Mouse (Mus musculus) c-Kit-positive CD71-positive TER-119-positive erythroid progenitor cells, embryonic 14.5 days (primary cell): ENCODE results near the gene Stpg3.
"Not testable (repeated sequence)": the region's sequence is repeated elsewhere in the genome, so short reads cannot be mapped to it uniquely, and the experiment has no call there.

Experiments
- DNase-seq: peaks from one replicate; pipeline ENCODE4 v3.0.0-alpha.2; 2013; ENCODE audit warnings: low spot score

The Stpg3 gene

DNA sequence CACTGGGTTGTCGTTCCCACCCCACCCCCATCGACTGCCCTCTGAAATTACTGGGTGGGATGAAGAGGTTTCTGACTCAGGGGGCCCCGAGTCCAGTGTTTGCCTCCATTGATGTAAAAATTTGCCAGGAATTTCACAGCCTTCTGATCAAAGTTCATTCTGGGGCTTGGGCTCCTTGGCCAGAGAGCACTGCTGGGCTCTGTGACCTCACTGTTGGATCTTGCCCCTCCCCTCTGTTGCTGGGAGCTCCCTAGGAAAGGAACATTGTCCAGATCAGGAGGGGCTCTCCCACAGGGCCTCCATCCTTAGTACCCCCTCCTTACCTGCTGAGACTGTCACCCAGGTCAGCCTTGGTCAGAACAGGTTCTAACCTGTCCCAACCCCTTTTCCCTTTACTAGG is at the start of gene Stpg3:
TSS of gene Stpg3 (minus strand) at position 194 of the 400 bp plus-strand sequence.
- DNase-seq: no peak

DNA sequence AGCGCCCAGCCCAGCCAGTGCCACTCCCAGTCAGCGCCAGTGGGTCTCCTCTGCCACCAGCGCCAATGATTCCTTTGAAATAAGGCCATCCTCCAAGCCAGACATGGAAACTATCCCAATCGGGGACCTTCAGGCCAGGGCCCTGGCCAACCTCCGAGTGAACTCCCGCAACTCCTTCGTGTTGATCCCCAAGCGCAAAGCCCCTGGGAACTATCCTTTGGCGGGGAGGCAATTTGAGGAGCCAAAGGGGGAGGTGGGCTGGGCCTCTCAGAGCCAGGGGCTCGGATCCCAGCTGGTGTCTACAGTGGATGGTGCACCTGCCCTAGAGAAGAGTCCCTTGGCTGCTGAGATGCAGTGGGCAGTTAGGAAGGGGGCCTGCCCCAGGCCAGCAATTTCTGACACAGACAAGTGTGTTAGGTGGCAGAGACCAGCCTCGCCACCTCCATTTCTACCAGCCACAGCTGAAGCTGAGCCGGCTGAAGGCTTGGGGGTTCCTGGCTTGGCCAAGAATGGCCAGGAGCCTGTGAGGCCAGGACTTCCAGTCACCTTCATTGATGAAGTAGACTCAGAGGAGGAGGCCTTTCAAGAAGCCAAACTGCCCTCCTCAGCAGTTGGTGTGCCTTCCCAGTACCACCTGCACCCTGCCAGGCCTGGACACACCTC is 49.3 kb upstream of the Stpg3 start:
- no peak for DNase-seq

DNA sequence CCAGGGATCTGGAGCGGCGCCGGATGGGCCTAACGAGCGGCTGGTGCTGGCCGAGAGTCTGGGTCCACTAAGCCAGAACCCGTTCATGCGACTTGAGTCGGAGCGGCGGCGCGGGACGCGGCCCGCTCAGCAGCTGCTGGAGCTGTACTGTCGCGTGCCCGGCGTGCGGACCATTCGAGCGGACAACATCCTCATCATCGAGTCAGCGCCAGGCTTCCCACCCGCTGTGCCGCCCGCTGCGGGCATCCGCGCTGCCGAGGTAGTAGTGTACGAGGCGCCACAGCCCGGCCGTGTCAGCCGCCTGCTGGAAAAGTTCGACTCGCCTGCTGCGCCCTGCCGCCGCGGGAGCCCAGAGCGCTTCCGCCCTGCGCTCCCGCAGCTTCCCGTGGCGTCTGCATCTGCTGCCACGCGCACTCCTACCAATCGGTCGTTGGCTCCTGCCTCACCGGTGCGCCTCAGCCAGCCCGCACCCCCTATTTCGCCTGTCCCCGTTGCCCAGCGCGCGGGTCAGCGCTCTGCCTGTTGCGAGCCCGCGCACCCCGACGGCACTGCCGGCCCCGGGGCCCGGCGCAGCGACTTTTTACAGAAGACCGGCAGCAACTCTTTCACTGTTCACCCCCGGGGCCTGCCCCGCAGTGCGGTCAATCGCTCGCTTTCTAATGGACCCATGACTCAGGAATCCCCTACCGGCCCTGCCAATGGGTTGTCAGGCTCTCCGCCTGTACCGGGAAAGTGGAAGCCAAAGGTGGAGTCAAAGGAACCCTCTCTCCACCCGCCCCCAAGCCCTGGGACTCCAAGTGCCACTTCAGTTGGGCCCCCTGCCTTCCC is 48.6 kb upstream of the Stpg3 start:
- DNase-seq: peak; percentile 51

DNA sequence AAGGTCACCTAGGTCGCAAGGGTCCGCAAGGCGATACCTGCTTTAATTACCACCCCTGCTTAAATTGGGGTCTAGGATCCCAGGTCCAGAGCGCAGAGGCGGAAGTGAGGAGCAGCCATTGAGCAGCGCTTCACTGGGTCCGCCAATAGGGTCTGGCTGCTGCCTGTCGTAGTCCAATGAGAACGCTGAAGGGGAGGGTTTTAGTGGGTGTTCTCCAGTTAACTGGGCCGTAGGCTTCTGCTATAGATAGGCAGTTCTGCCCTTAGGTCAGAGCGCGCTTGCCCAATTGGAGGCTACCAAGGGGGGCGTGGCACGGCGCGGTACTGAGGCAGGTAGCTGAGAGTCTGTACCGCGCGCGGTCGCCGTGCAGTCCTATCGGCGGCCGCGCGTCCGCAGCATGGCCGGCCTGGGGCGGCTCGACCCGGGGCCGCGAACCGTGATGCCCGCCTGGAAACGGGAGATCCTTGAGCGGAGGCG is 47.9 kb upstream of the Stpg3 start, which contains the start of gene Tprn:
TSS of gene Tprn (plus strand) at position 328 of the 477 bp plus-strand sequence.
- DNase-seq: peak; percentile 95

DNA sequence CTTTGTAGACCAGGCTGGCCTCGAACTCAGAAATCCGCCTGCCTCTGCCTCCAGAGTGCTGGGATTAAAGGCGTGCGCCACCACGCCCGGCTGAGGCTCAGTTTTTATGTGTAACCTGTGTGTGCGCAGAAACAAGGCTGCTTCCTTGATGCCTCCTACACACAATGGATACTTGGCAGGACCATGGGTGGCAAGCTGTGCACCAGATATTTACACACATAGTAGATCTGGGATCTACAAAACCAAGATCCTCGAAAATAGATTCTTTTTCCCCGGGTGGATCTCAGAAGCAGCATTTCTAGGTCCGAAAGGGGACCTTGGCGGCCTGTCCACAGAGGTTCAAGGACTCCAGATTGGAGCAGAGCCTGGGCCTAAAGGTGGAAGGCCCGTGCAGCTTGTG is 47.4 kb upstream of the Stpg3 start:
- DNase-seq: no peak

DNA sequence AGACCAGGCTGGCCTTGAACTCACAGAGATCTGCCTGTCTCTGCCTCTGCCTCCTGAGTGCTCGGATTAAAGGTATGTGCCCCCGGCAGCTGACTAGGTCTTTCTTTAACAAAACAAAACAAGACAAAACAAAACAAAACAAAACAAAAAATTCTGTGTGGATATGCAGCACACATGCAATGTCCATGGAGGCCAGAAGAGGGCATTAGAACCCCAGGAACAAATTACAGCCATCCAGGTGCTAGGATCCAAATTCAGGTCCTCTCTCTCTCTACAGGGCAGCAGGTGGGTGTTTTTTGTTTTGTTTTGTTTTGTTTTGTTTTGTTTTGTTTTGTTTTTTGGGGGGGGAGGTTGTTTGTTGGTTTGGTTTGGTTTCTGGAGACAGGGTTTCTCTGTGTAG is 44.5 kb upstream of the Stpg3 start:
- peak; percentile 35 for DNase-seq

DNA sequence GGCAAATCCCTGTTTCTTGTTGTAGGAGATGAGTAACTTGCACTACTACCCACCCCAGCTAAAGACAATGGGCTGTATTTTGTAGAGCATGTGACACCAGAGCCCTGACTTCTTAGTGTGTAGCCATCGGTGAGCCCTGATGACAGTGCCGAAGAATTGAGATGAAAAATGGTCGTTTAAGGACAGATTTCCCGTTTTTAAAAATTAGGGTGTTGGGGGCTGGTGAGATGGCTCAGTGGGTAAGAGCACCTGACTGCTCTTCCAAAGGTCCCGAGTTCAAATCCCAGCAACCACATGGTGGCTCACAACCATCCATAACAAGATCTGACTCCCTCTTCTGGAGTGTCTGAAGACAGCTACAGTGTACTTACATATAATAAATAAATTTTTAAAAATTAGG is 42.8 kb upstream of the Stpg3 start:
- not testable (repeated sequence) for DNase-seq

DNA sequence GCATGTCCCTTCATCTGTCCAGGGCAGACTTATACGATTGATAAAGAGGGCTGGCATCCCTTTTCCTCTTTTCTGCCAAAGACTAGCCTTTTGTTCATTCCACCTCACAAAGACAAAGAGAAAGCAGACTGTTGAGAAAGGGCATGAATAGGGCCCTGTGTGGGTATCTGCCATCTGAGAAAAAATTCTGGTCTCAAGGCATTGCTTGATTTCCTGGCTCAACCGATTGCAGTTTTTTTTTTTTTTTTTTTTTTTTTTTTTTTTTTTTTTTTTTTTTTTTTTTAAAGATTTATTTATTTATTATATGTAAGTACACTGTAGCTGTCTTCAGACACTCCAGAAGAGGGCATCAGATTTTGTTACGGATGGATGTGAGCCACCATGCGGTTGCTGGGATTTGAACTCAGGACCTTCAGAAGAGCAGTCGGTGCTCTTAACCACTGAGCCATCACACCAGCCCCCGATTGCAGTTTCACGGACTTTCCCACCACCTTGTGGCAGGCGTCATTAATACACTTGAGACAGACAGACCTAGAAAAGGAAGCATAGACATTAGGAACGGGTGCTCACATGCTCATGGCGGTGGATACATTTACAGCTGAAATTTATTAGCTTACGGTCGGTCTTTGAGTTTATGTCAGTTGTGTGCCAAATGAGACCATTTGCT is 42.1 kb upstream of the Stpg3 start:
- DNase-seq: peak; percentile 73

DNA sequence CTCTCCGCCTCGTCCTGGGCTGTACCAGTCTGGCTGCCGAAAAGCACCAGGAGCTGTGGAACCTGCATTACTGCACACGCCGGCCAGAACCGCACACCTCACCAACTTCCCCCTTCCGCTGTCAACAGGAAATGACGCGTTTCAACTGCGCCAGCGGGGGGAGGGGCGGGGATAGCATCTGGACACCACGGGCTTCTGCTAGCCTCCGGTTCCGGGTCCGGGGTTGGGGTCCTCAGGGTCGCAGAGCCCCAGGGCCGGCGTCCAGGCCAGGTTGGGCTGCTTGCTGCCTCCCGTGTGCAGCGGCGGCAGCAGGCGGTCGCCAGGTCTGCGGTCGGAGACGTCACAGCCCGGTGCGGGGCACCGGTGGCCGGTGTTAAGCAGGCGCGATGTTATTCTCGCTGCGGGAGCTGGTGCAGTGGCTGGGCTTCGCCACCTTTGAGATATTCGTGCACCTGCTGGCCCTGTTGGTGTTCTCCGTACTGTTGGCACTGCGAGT is 40.9 kb upstream of the Stpg3 start, which contains the start of gene Tmem203:
TSS of gene Tmem203 (plus strand) at position 156 of the 496 bp plus-strand sequence.
- DNase-seq: peak; percentile 89

DNA sequence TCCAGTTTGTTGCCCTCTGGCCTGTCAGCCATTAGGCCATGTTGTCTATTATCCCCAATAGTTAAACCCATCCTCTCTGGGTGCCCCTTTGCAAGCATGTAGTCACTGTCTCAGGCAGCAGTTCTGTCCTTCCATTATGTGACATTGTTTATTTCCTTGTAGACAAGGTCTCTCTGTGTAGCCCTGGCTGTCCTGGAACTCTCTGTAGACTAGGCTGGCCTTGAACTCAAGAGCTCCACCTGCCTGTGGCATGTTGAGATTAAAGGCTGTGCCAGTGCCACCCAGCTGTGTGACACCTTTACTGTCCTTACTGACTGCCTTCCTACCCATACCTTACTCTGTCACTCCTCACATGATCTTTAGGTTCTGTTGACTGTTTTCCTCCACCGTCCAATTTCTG is 37.9 kb upstream of the Stpg3 start:
- no peak for DNase-seq

DNA sequence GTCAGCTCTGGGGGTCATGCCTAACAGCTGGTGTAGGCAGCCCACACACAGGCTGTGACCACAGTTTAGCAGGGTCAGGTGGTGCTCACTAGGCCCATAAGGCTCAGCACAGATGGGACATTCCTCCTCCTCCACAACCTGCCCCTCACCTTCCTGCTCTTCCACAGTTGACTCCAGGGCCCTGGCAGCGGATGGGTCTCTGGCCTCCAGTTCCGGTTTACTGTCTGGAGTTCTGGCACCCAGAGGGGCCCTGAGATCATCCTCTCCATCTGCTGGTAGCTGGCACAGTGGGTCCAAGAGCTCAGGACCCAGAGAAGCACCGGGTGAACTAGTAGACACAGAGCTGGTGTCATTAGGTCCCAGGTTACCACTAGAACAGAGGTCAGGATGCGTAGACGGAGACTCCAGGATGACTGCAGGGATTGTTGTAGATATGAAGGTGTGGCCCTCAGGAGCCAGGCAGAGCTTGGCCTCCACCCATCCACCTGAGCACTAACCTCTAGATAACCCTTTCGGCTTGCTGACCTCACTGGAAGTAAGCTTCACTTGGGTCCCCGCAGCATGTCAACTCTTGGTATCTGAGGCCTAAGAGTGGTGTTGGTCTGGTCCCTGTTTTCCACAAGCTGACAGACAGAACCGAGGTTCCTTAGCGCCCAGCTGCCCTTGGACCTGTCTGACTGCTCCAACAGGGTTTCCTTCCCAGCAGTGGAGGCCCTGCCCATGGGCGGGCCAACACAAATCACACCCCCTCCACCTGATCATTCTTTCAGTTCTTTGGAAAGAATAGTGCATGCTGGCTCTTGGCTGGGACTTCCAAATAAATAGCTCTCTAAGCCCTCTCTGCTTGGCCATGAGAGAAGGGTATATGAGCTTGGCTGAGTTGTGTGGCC is 32.0 kb upstream of the Stpg3 start, which contains the start of gene AL732309.1:
TSS of gene AL732309.1 (minus strand) at position 681 of the 890 bp plus-strand sequence.
- DNase-seq: no peak

DNA sequence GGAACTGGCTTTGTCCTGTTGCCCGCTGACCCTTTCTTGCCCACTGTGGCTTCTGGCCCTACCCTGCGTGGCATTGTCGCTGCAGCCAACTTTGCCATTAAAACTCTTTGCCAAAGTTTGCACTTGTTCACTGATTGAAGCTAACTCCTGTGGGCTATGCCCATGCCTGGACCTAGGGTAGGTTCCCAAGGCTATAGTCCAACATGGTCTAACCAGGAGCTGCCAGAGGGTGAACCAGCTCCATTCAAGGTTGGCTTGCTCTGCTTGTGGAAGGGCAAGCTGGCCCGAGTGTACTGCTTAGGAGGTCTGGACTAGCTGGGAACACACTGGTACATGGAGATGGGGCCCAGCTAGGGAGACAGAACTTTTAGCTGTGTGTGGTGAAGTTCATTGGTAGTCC is 29.7 kb upstream of the Stpg3 start:
- no peak for DNase-seq

DNA sequence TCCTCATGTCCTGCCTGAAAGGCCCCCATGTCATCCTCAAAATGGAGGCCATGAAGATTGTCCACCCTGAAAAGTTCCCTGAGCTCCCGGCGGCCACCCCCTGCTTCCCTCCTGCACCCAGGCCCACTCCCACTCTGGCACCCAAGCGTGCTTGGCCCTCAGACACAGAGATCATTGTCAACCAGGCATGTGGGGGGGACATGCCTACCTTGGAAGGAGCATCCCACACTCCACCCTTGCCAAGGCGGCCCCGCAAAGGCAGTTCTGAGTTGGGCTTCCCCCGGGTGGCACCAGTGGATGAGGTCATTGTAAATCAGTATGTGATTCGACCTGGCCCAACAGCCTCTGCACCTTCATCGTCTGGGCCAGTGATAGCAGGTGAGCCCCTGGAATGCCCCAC is 28.9 kb upstream of the Stpg3 start:
- DNase-seq: no peak

DNA sequence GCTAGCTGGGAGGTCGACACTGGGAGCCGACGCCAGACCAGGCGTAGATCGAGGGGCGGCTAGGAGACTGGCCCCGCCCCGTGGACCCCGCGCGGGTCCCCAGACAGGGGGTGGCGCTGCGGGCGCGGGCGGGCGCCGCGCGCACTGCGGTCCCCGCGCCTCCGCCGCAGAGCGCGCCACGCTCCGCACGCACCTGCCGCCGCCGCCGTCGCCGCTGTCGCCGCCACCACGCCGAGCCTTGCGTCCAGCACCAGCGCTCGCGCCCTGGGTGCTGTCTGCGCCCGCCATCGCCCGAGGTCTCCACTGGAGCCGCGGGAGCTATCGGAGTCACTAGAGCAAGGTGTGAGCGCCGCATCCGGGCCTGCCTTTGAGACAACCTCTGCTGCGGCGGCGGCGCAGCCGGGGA is 27.7 kb upstream of the Stpg3 start, which contains the start of the genes Rnf208 and Cysrt1:
TSS of gene Rnf208 (plus strand) at position 155 of the 406 bp plus-strand sequence.
TSS of gene Cysrt1 (minus strand) at position 352 of the 406 bp plus-strand sequence.
- no peak for DNase-seq

DNA sequence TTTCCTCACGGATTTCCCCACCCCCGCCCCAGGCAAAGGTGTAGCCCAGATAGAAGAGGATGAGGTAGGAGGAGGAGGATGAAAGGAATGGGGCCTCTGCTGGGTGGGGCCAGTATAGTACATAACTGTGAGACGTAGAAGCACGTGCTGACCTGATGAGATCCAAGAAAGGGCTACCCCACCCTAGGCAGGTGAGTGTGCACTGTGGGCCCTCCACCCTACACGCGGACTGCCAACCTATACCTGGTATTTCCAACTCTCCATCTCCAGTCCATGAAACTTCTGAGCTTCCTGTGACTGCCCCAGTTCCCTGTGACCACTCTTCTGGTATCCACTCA is 27.0 kb upstream of the Stpg3 start:
- DNase-seq: no peak

DNA sequence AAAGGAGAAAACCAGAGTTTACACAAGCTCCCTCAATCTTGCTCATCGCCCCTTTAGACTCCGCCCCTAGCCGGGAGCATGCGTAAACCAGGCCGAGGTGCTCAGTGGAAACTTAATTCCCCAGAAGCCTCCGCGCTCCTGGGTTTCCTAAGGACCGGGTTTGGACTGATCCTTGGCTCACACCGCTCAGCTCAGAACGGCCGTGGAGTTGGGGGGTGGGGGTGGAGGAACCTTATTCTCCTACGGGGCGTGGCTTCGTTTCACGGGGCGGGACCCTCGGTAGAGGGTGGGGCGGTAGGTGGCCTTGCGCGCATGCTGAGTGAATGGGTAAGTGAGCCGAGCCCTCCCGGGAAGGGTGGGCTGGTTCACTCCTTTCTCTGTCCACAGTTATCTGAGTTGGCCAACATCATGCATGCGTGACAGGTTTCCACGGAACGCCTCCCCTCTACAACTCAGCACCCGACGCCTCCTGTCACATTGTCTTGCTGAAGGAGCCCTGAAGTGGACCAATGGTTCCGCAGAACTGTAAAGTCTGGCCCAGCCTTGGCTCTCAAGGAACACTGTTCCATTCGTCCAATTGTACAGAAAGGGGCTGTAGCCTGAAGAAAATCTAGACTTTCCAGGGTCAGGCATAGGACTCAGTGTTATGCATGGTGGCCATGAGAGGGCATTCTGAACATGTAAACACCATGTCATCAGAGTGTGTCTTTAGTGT is 26.4 kb upstream of the Stpg3 start:
- DNase-seq: peak; percentile 63

DNA sequence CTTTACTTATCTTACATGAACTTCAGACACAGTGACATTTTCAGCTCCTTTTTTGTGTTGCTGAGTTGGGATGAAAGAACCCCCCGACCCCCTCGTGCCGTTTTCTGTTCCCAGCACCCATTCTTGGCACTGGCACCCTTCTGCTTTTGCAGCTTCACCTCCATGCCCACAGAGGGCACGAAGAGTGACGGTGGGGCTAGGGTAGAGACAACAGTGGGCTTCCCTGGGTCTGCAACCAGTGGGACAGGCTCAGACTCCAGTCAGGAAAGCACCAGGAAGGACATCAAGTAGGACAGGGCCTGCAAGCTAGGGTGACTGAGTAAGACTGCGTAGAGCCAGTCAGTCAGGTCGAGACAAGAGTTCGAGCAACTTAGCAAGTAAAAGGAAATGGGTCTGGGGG is 25.9 kb upstream of the Stpg3 start:
- no peak for DNase-seq

DNA sequence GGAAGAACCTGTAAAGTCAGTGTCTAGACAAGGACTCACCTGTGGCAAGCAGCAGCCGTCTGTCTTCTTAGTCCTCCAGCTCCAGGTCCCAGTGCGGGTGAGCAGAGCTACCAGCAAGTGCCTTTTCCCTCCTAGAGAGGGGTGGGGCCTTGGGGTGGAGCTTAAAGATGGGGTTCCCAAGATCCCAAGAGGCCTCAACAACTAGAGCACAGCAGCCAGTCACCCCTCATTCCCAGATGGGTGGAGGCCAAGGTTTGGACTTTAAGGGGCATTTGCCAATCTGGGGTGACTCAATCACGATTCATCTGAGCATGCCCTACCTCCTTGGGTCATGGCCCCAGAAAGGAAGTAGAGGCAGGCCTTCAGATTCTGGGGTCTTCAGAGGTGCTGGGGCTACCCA is 25.3 kb upstream of the Stpg3 start:
- DNase-seq: no peak

DNA sequence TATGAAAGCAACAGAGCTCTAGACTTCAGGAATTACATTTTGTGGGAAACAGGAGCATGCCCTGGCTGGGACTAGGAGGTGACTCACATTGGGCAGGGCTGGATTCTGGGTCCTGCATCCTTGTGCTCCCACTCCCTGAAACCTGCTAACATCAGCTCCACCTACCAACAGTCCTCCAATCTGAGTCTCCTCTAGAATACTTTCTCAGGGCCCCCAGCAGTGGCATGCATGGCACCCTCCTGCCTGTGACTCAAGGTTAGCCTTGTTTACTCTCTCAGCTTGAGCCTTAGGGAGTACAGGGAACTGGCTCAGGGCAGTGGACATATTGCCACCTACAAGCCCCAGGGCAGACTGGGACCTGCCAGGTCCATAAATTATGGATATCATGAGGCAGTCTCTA is 23.7 kb upstream of the Stpg3 start:
- DNase-seq: no peak

DNA sequence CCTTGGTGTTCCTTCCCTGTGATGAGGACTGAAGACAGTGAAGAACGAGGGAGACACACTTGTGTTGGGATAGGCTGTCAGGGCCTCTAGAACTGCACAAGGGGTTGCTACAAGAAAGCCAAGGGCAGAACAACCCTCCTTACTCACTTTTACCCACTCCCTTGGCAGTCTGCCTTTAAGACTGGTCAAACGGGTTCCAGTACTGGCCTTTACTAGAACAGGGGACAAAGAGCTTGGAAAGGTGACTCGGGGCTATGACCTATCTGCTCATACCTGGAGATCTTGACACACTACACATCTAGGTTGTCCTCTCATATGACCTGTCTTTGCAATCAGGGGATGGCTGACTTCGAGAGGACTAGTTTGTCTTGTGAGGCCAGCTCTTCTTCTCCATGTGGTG is 23.1 kb upstream of the Stpg3 start:
- DNase-seq: no peak

DNA sequence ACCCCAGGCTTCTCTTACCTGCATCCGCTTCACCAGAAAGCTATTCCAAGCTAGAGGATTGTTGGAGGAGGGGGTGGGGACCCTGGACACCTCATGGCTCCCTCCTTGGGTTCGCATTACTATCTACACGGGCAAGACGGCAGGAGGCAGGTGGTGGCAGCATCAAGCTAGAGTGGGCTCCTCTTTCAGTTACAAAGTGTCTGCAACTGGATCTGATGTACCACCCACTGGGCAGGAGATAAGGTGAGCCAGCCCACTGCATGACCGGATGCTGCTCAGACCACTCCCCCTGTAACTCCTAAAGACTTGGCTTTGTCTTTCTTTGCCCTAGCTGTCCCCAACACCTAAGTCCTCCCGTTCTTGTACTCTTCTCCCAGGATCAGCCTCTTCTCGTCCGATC is 22.2 kb upstream of the Stpg3 start, which contains the start of gene Rnf224:
TSS of gene Rnf224 (minus strand) at position 174 of the 400 bp plus-strand sequence.
- DNase-seq: no peak
